Mouse (Mus musculus) midbrain, embryonic 12.5 days (tissue): ENCODE data around the gene Cntnap1. TPM values are rescaled to one million over a fixed set of nuclear protein-coding genes. Genes with fewer than 3 reads are reported as not detected.

Experiments
- ATAC-seq: fragments of 200-750 bp; cut with Nextera tagmentation; 2 replicates; pipeline ENCODE4 v1.8.0; 2017; ENCODE audit warnings: low read depth, moderate TSS enrichment, moderate library complexity; ENCODE audit not compliant: low FRiP score
- H3K27ac ChIP-seq: fragments of 300-500 bp; sonication (generic); replicated peaks from 2 replicates; pipeline ENCODE4 v1.5.1; 2016; ENCODE audit warnings: mild to moderate bottlenecking
- H3K27me3 ChIP-seq: fragments of 300-500 bp; sonication (generic); 2 replicates; pipeline ENCODE4 v1.6.1; 2016; ENCODE audit warnings: mild to moderate bottlenecking
- H3K36me3 ChIP-seq: fragments of 300-500 bp; sonication (generic); 2 replicates; pipeline ENCODE4 v1.6.1; 2016
- H3K4me1 ChIP-seq: fragments of 300-500 bp; sonication (generic); 2 replicates; pipeline ENCODE4 v1.6.1; 2016
- H3K4me2 ChIP-seq: fragments of 300-500 bp; sonication (generic); replicated peaks from 2 replicates; pipeline ENCODE4 v1.6.1; 2016; ENCODE audit warnings: mild to moderate bottlenecking, moderate library complexity
- H3K4me3 ChIP-seq: fragments of 300-500 bp; sonication (generic); 2 replicates; pipeline ENCODE4 v1.5.1; 2016; ENCODE audit warnings: mild to moderate bottlenecking
- H3K9ac ChIP-seq: fragments of 300-500 bp; sonication (generic); replicated peaks from 2 replicates; pipeline ENCODE4 v1.6.1; 2016; ENCODE audit warnings: mild to moderate bottlenecking, moderate library complexity
- H3K9me3 ChIP-seq: fragments of 300-500 bp; sonication (generic); 2 replicates; pipeline ENCODE4 v1.6.1; 2016; ENCODE audit warnings: mild to moderate bottlenecking
- WGBS: fragments of 180-500 bp; shearing (Covaris S2); methylation state at CpG from one replicate; pipeline ENCODE4 v1.1.7; 2016; 5-methylcytosine and 5-hydroxymethylcytosine counted together
- polyA plus RNA-seq: library from polyadenylated mRNA; unstranded; fragments of >200 nt; fragmentation: Nextera tagmentation; extraction: Ambion mirVana; gene quantifications from 2 replicates; pipeline ENCODE4 v1.2.1, GENCODE M21; 2016

Gene Cntnap1
- polyA plus RNA-seq, 1 experiment from 2014 or later, result 0.74 TPM

DNA sequence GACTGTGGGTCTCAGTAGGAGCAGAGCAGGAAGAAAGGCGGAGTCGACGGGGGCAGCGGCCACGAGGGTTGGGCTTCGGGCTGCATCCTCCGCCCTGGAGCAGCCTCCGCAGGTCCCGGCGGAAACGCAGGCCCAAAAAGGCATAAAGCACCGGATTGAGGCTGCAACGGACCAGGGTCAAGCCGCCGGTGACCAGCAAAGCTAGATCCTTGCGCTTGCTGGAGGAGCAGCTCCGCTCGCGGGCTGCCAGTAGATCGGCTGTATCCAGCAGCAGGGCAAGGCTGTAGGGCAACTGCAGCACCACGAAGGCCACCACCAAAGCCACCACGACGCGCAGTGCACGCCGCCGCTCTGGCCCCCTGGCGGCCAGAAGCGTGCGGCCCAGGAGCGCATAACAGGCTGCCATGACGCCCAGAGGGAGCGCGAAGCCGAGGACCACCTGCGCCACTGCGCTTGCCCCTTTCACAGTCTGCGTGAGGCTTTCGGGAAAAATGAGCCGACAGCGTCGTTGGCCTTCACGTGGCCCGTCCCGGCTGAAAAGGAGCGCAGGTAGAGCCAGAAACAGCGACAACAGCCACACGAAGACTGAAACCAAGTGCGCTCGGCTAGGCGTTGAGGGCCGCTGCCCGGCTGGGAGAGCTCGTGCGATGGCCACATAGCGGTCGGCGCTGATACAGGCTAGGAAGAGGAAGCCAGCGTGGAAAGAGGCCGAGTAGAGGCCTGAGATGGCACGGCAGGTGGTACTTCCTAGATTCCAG lies 3.5 kb downstream of the Cntnap1 start:
- H3K9ac ChIP-seq, result peak overlapping the region; percentile 54
- H3K27ac ChIP-seq, result peak overlapping the region; percentile 52
- no peaks in the 10 kb centered on the region for H3K36me3 ChIP-seq
- H3K4me1 ChIP-seq, result peaks cover 72% of the 10 kb centered on the region
- peaks cover 83% of the 10 kb centered on the region for H3K27me3 ChIP-seq
- no peaks in the 10 kb centered on the region for H3K9me3 ChIP-seq
- H3K4me3 ChIP-seq, result peak overlapping the region; percentile 36
- under 1% methylated on average over 61 of the region's 61 CpGs for WGBS
- H3K4me2 ChIP-seq, result peak overlapping the region; percentile 59
- ATAC-seq, result peak; percentile 60

- WGBS, result 27% methylated on average over 9 of the region's 9 CpGs
- Histone ChIP-seq H3K36me3 (no peaks in the 10 kb centered on the region), H3K4me2 (peak overlapping the region; percentile 59), H3K27ac (peak overlapping the region; percentile 49), H3K9me3 (no peaks in the 10 kb centered on the region), H3K4me3 (peak overlapping the region; percentile 36), H3K27me3 (peaks cover 83% of the 10 kb centered on the region), H3K9ac (peak overlapping the region; percentile 54), H3K4me1 (peaks cover 67% of the 10 kb centered on the region)
- ATAC-seq, result no peak
These were observed 4.0 kb downstream of the Cntnap1 start for GRCm38 (mm10) chr11:101174389-101174745.

- Histone ChIP-seq H3K36me3 (no peaks in the 10 kb centered on the region), H3K4me3 (peak within 1 kb of the TSS; percentile 36), H3K9me3 (no peaks in the 10 kb centered on the region), H3K4me2 (peak within 1 kb of the TSS; percentile 59), H3K9ac (peak within 1 kb of the TSS; percentile 54), H3K27me3 (peaks cover 81% of the 10 kb centered on the region), H3K27ac (peak within 1 kb of the TSS; percentile 49), H3K4me1 (peaks cover 61% of the 10 kb centered on the region)
- WGBS, result 23% methylated on average over 14 of the region's 14 CpGs
- ATAC-seq, result no peak
These were observed 4.7 kb downstream of the Cntnap1 start, which contains the start of gene Ccr10 for GRCm38 (mm10) chr11:101174851-101175628. TSS of gene Ccr10 (minus strand) at chr11:101175443.

GRCm38 (mm10) chr11:101175636-101176116 lies 5.4 kb downstream of the Cntnap1 start:
- Histone ChIP-seq H3K27ac (no peak overlapping the region), H3K4me1 (peaks cover 55% of the 10 kb centered on the region)

GRCm38 (mm10) chr11:101176117-101176691 lies 5.9 kb downstream of the Cntnap1 start:
- peaks cover 55% of the 10 kb centered on the region for H3K4me1 ChIP-seq

More at GRCm38 (mm10) chr11:101175636-101176116, 5.4 kb downstream of the Cntnap1 start:
- Histone ChIP-seq H3K27me3 (peaks cover 82% of the 10 kb centered on the region), H3K4me3 (peak overlapping the region; percentile 35), H3K36me3 (no peaks in the 10 kb centered on the region), H3K4me2 (peak overlapping the region; percentile 52), H3K9ac (peak overlapping the region; percentile 39; the same call in 1 of the 2 replicates), H3K9me3 (no peaks in the 10 kb centered on the region)
- ATAC-seq, result no peak
- 9% methylated on average over 11 of the region's 11 CpGs for WGBS

GRCm38 (mm10) chr11:101176933-101177773 lies 6.8 kb downstream of the Cntnap1 start:
- WGBS, result 24% methylated on average over 22 of the region's 22 CpGs
- H3K36me3 ChIP-seq, result no peaks in the 10 kb centered on the region
- H3K4me2 ChIP-seq, result peak overlapping the region; percentile 52
- 0 out of 2 replicates have a peak overlapping the region, but pooled peaks have one; percentile 35 for H3K4me3 ChIP-seq
- peaks cover 48% of the 10 kb centered on the region for H3K4me1 ChIP-seq
- no peak overlapping the region for H3K27ac ChIP-seq
- no peak overlapping the region for H3K9ac ChIP-seq
- no peak for ATAC-seq
- H3K9me3 ChIP-seq, result no peaks in the 10 kb centered on the region
- peaks cover 80% of the 10 kb centered on the region for H3K27me3 ChIP-seq

More at GRCm38 (mm10) chr11:101176117-101176691, 5.9 kb downstream of the Cntnap1 start:
- H3K27me3 ChIP-seq, result peaks cover 82% of the 10 kb centered on the region
- ATAC-seq, result no peak
- WGBS, result under 1% methylated on average over 25 of the region's 25 CpGs
- peak overlapping the region; percentile 35 for H3K4me3 ChIP-seq
- no peaks in the 10 kb centered on the region for H3K36me3 ChIP-seq
- H3K9ac ChIP-seq, result peak overlapping the region; percentile 39
- no peaks in the 10 kb centered on the region for H3K9me3 ChIP-seq
- peak overlapping the region; percentile 52 for H3K4me2 ChIP-seq
- H3K27ac ChIP-seq, result no peak overlapping the region

GRCm38 (mm10) chr11:101178061-101179058 lies 8.0 kb downstream of the Cntnap1 start:
- no peak overlapping the region for H3K4me2 ChIP-seq
- peaks cover 78% of the 10 kb centered on the region for H3K27me3 ChIP-seq
- no peaks in the 10 kb centered on the region for H3K36me3 ChIP-seq
- ATAC-seq, result no peak
- H3K4me1 ChIP-seq, result peaks cover 37% of the 10 kb centered on the region
- WGBS, result 51% methylated on average over 36 of the region's 36 CpGs
- H3K9ac ChIP-seq, result no peak overlapping the region
- H3K9me3 ChIP-seq, result no peaks in the 10 kb centered on the region
- H3K4me3 ChIP-seq, result no peak overlapping the region
- H3K27ac ChIP-seq, result no peak overlapping the region

DNA sequence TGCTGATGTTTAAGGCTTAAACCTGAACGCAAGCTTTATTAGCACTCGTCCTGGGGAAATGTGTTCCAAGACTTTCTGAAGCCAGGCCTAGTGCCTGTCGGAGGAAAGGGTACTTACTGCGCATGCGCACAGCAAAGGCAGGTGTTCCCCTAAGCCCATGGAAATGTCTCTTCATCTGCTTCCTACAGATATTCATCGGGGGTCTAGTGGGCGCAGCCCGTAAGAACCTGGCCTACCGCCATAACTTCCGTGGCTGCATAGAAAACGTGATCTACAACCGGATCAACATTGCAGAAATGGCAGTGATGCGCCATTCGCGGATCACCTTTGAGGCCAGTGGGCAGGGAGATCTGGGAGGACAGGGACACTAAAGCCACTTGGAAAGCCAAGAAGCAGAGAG lies 9.0 kb downstream of the Cntnap1 start:
- Histone ChIP-seq H3K4me3 (no peak overlapping the region), H3K4me1 (peaks cover 28% of the 10 kb centered on the region), H3K27me3 (peaks cover 73% of the 10 kb centered on the region), H3K36me3 (no peaks in the 10 kb centered on the region), H3K4me2 (no peak overlapping the region), H3K27ac (no peak overlapping the region), H3K9me3 (no peaks in the 10 kb centered on the region), H3K9ac (no peak overlapping the region)
- 85% methylated on average over 15 of the region's 15 CpGs for WGBS
- ATAC-seq, result no peak

DNA sequence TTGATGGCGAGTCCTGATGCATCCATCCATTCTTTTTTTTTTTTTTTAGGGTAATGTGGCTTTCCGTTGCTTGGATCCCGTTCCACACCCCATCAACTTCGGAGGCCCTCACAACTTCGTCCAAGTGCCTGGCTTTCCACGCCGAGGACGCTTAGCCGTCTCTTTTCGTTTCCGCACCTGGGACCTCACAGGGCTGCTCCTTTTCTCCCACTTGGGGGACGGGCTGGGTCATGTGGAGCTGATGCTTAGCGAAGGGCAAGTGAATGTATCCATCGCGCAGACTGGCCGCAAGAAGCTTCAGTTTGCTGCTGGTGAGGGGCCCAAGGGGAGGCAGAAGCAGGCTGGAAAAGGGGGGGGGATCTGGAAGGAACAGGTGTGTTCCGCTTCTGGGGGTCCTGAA lies 9.9 kb downstream of the Cntnap1 start:
- no peak overlapping the region for H3K27ac ChIP-seq
- peaks cover 63% of the 10 kb centered on the region for H3K27me3 ChIP-seq
- no peak for ATAC-seq
- H3K36me3 ChIP-seq, result no peaks in the 10 kb centered on the region
- H3K4me2 ChIP-seq, result no peak overlapping the region
- H3K9ac ChIP-seq, result no peak overlapping the region
- no peak overlapping the region for H3K4me3 ChIP-seq
- H3K9me3 ChIP-seq, result no peaks in the 10 kb centered on the region
- 65% methylated on average over 17 of the region's 17 CpGs for WGBS
- peaks cover 20% of the 10 kb centered on the region for H3K4me1 ChIP-seq

- Histone ChIP-seq H3K36me3 (no peaks in the 10 kb centered on the region), H3K27me3 (peaks cover 55% of the 10 kb centered on the region), H3K4me3 (no peak overlapping the region), H3K4me2 (no peak overlapping the region), H3K9ac (no peak overlapping the region), H3K27ac (no peak overlapping the region), H3K4me1 (peaks cover 16% of the 10 kb centered on the region), H3K9me3 (no peaks in the 10 kb centered on the region)
- WGBS, result 44% methylated on average over 10 of the region's 10 CpGs
- no peak for ATAC-seq
These were observed 10.8 kb downstream of the Cntnap1 start for GRCm38 (mm10) chr11:101180846-101181740.
